Mouse (Mus musculus) G1E (cell line): ENCODE data around the gene Hmg20b.

ENCODE experiments used
- CTCF ChIP-seq: IDR thresholded peaks from 2 replicates; pipeline ENCODE4 v1.5.1; 2012; ENCODE audit warnings: low read depth, low read length, inconsistent platforms, mixed read lengths
- GATA1 ChIP-seq: IDR thresholded peaks from 2 replicates; pipeline ENCODE4 v1.6.1; 2012; ENCODE audit warnings: borderline replicate concordance, low read length, inconsistent platforms, mixed read lengths
- POLR2AphosphoS5 ChIP-seq: IDR thresholded peaks from 2 replicates; pipeline ENCODE4 v1.6.1; 2012; ENCODE audit warnings: low read depth, low read length, inconsistent platforms; ENCODE audit not compliant: insufficient replicate concordance
- TAL1 ChIP-seq: conservative IDR thresholded peaks from 2 replicates; pipeline ENCODE4 v1.6.1; 2012; ENCODE audit warnings: low read depth, low read length, inconsistent platforms, mixed read lengths

GRCm38 (mm10) chr10:81325781-81326180 lies 24.5 kb downstream of the Hmg20b start:
- no peak for TF ChIP-seq TAL1
- no peak for TF ChIP-seq CTCF
- no peak for TF ChIP-seq POLR2AphosphoS5
- no peak for TF ChIP-seq GATA1
